Mouse (Mus musculus): ENCODE data around the gene Krtap9-3. TPM values are rescaled to one million over a fixed set of nuclear protein-coding genes. Genes with fewer than 3 reads are reported as not detected.
"Not testable (repeated sequence)": the region's sequence is repeated elsewhere in the genome, so short reads cannot be mapped to it uniquely, and the experiment has no call there.

The Krtap9-3 gene
- polyA plus RNA-seq (2014; fragmentation: Nextera tagmentation; extraction: Ambion mirVana): not detected in 2 replicates

- DNase-seq (ENCODE audit: low spot score); H3K4me3 ChIP-seq (ENCODE audit: low read depth, low read length); H3K36me3 ChIP-seq (ENCODE audit: control insufficient read depth, insufficient read depth, low read length); H3K27me3 ChIP-seq (ENCODE audit: control insufficient read depth, insufficient read depth, low read length); H3K4me2 ChIP-seq (ENCODE audit: low read depth, low read length, severe bottlenecking); H3K27ac ChIP-seq (ENCODE audit: low read depth, low read length); ATAC-seq (replicated peaks; ENCODE audit: low FRiP score); H3K4me1 ChIP-seq (replicated peaks; ENCODE audit: control insufficient read depth, insufficient read depth, low read length); H3K9me3 ChIP-seq (ENCODE audit: control insufficient read depth, low read length); H3K9ac ChIP-seq (ENCODE audit: low read length): not testable (repeated sequence)
- WGBS: 80% methylated on average over 6 of the region's 6 CpGs
Measured at GRCm38 (mm10) chr11:99597742-99598141, at the start of gene Krtap9-3. Gene Krtap9-3, minus strand, starts transcription at chr11:99598105.

GRCm38 (mm10) chr11:99646444-99646843 lies 48.5 kb upstream of the Krtap9-3 start:
- ATAC-seq (replicated peaks; ENCODE audit: low FRiP score) (no peak), DNase-seq (ENCODE audit: low spot score) (no peak)
- H3K4me1 ChIP-seq (replicated peaks; ENCODE audit: control insufficient read depth, insufficient read depth, low read length): no peaks in the 10 kb centered on the region
- H3K9me3 ChIP-seq (ENCODE audit: control insufficient read depth, low read length): no peaks in the 10 kb centered on the region
- no peaks in the 10 kb centered on the region for H3K27me3 ChIP-seq (ENCODE audit: control insufficient read depth, insufficient read depth, low read length)
- no peak overlapping the region for H3K27ac ChIP-seq (ENCODE audit: low read depth, low read length)
- H3K4me2 ChIP-seq (ENCODE audit: low read depth, low read length, severe bottlenecking): no peak overlapping the region
- H3K36me3 ChIP-seq (ENCODE audit: control insufficient read depth, insufficient read depth, low read length): no peaks in the 10 kb centered on the region
- no peak overlapping the region for H3K9ac ChIP-seq (ENCODE audit: low read length)
- 89% methylated on average over 15 of the region's 15 CpGs for WGBS
- no peak overlapping the region for H3K4me3 ChIP-seq (ENCODE audit: low read depth, low read length)

GRCm38 (mm10) chr11:99644351-99644750 lies 46.4 kb upstream of the Krtap9-3 start:
- Histone ChIP-seq H3K4me1 (replicated peaks; ENCODE audit: control insufficient read depth, insufficient read depth, low read length) (no peaks in the 10 kb centered on the region), H3K27ac (ENCODE audit: low read depth, low read length) (no peak overlapping the region), H3K9me3 (ENCODE audit: control insufficient read depth, low read length) (no peaks in the 10 kb centered on the region), H3K36me3 (ENCODE audit: control insufficient read depth, insufficient read depth, low read length) (no peaks in the 10 kb centered on the region), H3K9ac (ENCODE audit: low read length) (no peak overlapping the region), H3K4me3 (ENCODE audit: low read depth, low read length) (no peak overlapping the region), H3K27me3 (ENCODE audit: control insufficient read depth, insufficient read depth, low read length) (no peaks in the 10 kb centered on the region), H3K4me2 (ENCODE audit: low read depth, low read length, severe bottlenecking) (no peak overlapping the region)
- 76% methylated on average over 3 of the region's 3 CpGs for WGBS
- DNase-seq (ENCODE audit: low spot score) (no peak), ATAC-seq (replicated peaks; ENCODE audit: low FRiP score) (no peak)

- H3K9ac ChIP-seq (ENCODE audit: low read length); H3K27me3 ChIP-seq (ENCODE audit: control insufficient read depth, insufficient read depth, low read length); DNase-seq (ENCODE audit: low spot score); ATAC-seq (replicated peaks; ENCODE audit: low FRiP score); H3K36me3 ChIP-seq (ENCODE audit: control insufficient read depth, insufficient read depth, low read length); H3K4me3 ChIP-seq (ENCODE audit: low read depth, low read length); H3K4me2 ChIP-seq (ENCODE audit: low read depth, low read length, severe bottlenecking); H3K9me3 ChIP-seq (ENCODE audit: control insufficient read depth, low read length); H3K4me1 ChIP-seq (replicated peaks; ENCODE audit: control insufficient read depth, insufficient read depth, low read length); H3K27ac ChIP-seq (ENCODE audit: low read depth, low read length): not testable (repeated sequence)
- 85% methylated on average over 9 of the region's 9 CpGs for WGBS
Measured at GRCm38 (mm10) chr11:99643635-99644139, 45.8 kb upstream of the Krtap9-3 start, which contains the start of gene Krtap4-7. Gene Krtap4-7, minus strand, starts transcription at chr11:99644089.

GRCm38 (mm10) chr11:99640926-99641325 lies 43.0 kb upstream of the Krtap9-3 start:
- 53% methylated on average over 1 of the region's 1 CpGs for WGBS
- ATAC-seq (replicated peaks; ENCODE audit: low FRiP score): no peak
- no peak overlapping the region for H3K4me3 ChIP-seq (ENCODE audit: low read depth, low read length)
- H3K9ac ChIP-seq (ENCODE audit: low read length): no peak overlapping the region
- no peaks in the 10 kb centered on the region for H3K27me3 ChIP-seq (ENCODE audit: control insufficient read depth, insufficient read depth, low read length)
- H3K4me2 ChIP-seq (ENCODE audit: low read depth, low read length, severe bottlenecking): no peak overlapping the region
- H3K9me3 ChIP-seq (ENCODE audit: control insufficient read depth, low read length): no peaks in the 10 kb centered on the region
- no peaks in the 10 kb centered on the region for H3K4me1 ChIP-seq (replicated peaks; ENCODE audit: control insufficient read depth, insufficient read depth, low read length)
- no peak overlapping the region for H3K27ac ChIP-seq (ENCODE audit: low read depth, low read length)
- no peaks in the 10 kb centered on the region for H3K36me3 ChIP-seq (ENCODE audit: control insufficient read depth, insufficient read depth, low read length)
- no peak for DNase-seq (ENCODE audit: low spot score)

- H3K4me1 ChIP-seq (replicated peaks; ENCODE audit: control insufficient read depth, insufficient read depth, low read length): no peaks in the 10 kb centered on the region
- no peak overlapping the region for H3K4me3 ChIP-seq (ENCODE audit: low read depth, low read length)
- no peaks in the 10 kb centered on the region for H3K36me3 ChIP-seq (ENCODE audit: control insufficient read depth, insufficient read depth, low read length)
- H3K9me3 ChIP-seq (ENCODE audit: control insufficient read depth, low read length): no peaks in the 10 kb centered on the region
- no peak overlapping the region for H3K4me2 ChIP-seq (ENCODE audit: low read depth, low read length, severe bottlenecking)
- ATAC-seq (replicated peaks; ENCODE audit: low FRiP score): no peak
- no peak for DNase-seq (ENCODE audit: low spot score)
- WGBS: 73% methylated on average over 1 of the region's 1 CpGs
- H3K27me3 ChIP-seq (ENCODE audit: control insufficient read depth, insufficient read depth, low read length): no peaks in the 10 kb centered on the region
- H3K27ac ChIP-seq (ENCODE audit: low read depth, low read length): no peak overlapping the region
- H3K9ac ChIP-seq (ENCODE audit: low read length): no peak overlapping the region
Measured at GRCm38 (mm10) chr11:99637086-99637485, 39.2 kb upstream of the Krtap9-3 start.

GRCm38 (mm10) chr11:99634653-99635134 lies 36.8 kb upstream of the Krtap9-3 start, which contains the start of gene Krtap4-2:
Gene Krtap4-2, minus strand, starts transcription at chr11:99635084.
- H3K27ac ChIP-seq (ENCODE audit: low read depth, low read length): no peak within 1 kb of the TSS
- ATAC-seq (replicated peaks; ENCODE audit: low FRiP score): no peak
- H3K4me2 ChIP-seq (ENCODE audit: low read depth, low read length, severe bottlenecking): no peak within 1 kb of the TSS
- no peak within 1 kb of the TSS for H3K9ac ChIP-seq (ENCODE audit: low read length)
- H3K36me3 ChIP-seq (ENCODE audit: control insufficient read depth, insufficient read depth, low read length): no peaks in the 10 kb centered on the region
- no peaks in the 10 kb centered on the region for H3K9me3 ChIP-seq (ENCODE audit: control insufficient read depth, low read length)
- no peaks in the 10 kb centered on the region for H3K4me1 ChIP-seq (replicated peaks; ENCODE audit: control insufficient read depth, insufficient read depth, low read length)
- 30% methylated on average over 7 of the region's 8 CpGs for WGBS
- no peak for DNase-seq (ENCODE audit: low spot score)
- no peaks in the 10 kb centered on the region for H3K27me3 ChIP-seq (ENCODE audit: control insufficient read depth, insufficient read depth, low read length)
- H3K4me3 ChIP-seq (ENCODE audit: low read depth, low read length): no peak within 1 kb of the TSS

GRCm38 (mm10) chr11:99633293-99633692 lies 35.4 kb upstream of the Krtap9-3 start:
- H3K4me2 ChIP-seq (ENCODE audit: low read depth, low read length, severe bottlenecking): no peak overlapping the region
- H3K27me3 ChIP-seq (ENCODE audit: control insufficient read depth, insufficient read depth, low read length): no peaks in the 10 kb centered on the region
- no peak overlapping the region for H3K4me3 ChIP-seq (ENCODE audit: low read depth, low read length)
- no peaks in the 10 kb centered on the region for H3K9me3 ChIP-seq (ENCODE audit: control insufficient read depth, low read length)
- DNase-seq (ENCODE audit: low spot score) (no peak), ATAC-seq (replicated peaks; ENCODE audit: low FRiP score) (no peak)
- H3K36me3 ChIP-seq (ENCODE audit: control insufficient read depth, insufficient read depth, low read length): no peaks in the 10 kb centered on the region
- 74% methylated on average over 2 of the region's 2 CpGs for WGBS
- H3K9ac ChIP-seq (ENCODE audit: low read length): no peak overlapping the region
- no peaks in the 10 kb centered on the region for H3K4me1 ChIP-seq (replicated peaks; ENCODE audit: control insufficient read depth, insufficient read depth, low read length)
- no peak overlapping the region for H3K27ac ChIP-seq (ENCODE audit: low read depth, low read length)

GRCm38 (mm10) chr11:99630890-99631289 lies 33.0 kb upstream of the Krtap9-3 start:
- no peaks in the 10 kb centered on the region for H3K36me3 ChIP-seq (ENCODE audit: control insufficient read depth, insufficient read depth, low read length)
- no peak for DNase-seq (ENCODE audit: low spot score)
- no peak overlapping the region for H3K4me2 ChIP-seq (ENCODE audit: low read depth, low read length, severe bottlenecking)
- no peak for ATAC-seq (replicated peaks; ENCODE audit: low FRiP score)
- H3K4me1 ChIP-seq (replicated peaks; ENCODE audit: control insufficient read depth, insufficient read depth, low read length): no peaks in the 10 kb centered on the region
- H3K9me3 ChIP-seq (ENCODE audit: control insufficient read depth, low read length): no peaks in the 10 kb centered on the region
- WGBS: 75% methylated on average over 3 of the region's 3 CpGs
- no peak overlapping the region for H3K4me3 ChIP-seq (ENCODE audit: low read depth, low read length)
- no peak overlapping the region for H3K9ac ChIP-seq (ENCODE audit: low read length)
- H3K27me3 ChIP-seq (ENCODE audit: control insufficient read depth, insufficient read depth, low read length): no peaks in the 10 kb centered on the region
- H3K27ac ChIP-seq (ENCODE audit: low read depth, low read length): no peak overlapping the region

All from forebrain, embryonic 11.5 days (tissue).